Mouse (Mus musculus) A20 (cell line): ENCODE data around the gene Rcan2.

Source experiments
- DNase-seq: peaks from one replicate; pipeline ENCODE4 v3.0.0-alpha.2; 2011; ENCODE audit warnings: low read depth, low spot score

Gene Rcan2

DNA sequence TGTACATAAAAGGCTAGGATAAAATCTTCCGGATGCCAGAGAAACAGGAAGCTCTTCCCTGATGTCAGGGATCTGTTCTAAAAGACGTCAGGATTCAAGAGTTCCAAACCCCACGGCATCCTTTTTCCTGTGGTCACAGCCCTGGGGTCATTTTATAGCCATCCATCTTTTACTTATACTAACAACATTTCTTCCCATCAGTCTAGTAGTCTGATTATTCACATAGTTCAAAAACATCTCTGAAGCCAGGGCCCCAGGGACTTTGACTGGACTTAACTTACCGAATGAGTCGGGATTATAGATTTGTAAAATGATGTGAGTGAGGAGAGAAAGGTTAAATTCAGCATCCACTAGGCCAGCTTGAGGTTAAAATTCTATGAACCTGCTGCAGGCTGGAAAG lies 215.2 kb downstream of the Rcan2 start:
- no peak for DNase-seq

DNA sequence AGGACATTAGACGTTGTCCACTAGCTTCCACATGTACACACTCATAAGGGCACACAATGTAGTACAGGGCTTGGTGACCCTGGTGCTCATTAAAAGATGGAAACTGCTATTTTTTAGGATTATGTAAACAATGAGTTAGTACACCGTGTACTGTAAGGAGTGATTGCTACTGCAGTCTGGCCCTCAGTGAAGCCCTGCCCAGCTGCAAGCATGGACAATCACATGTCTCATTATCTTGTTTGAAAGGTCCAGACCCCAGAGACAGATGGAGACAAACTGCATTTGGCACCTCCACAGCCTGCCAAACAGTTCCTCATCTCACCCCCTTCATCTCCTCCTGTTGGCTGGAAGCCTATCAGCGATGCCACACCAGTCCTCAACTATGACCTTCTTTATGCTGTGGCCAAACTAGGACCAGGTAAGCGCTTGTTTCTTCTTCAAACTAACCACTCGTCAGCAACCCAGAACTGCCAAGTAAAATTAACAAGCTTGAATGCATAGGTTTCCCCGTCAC lies 219.6 kb downstream of the Rcan2 start:
- DNase-seq = no peak

DNA sequence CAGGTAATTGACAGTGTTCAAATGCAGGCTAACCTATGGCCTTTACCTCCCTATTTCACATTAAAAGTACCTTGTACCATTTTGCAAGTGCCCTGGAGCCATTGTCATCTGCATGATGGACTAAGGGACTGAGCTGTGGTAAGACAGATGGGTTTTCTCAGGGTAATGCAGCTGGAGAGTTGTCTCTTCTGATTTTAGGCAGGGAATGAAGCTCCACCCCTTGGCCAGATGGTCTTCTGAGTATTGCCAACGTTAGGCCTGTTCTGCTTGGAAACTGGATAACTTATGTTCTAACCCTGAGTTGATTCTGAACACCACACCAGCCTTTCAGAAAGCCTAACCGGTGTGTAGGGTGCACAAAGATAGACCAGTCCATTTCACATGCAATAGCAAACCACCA lies 222.7 kb downstream of the Rcan2 start:
- no peak for DNase-seq

GRCm38 (mm10) chr17:44025011-44025410 lies 223.9 kb downstream of the Rcan2 start:
- no peak for DNase-seq

GRCm38 (mm10) chr17:44025935-44026334 lies 224.8 kb downstream of the Rcan2 start:
- DNase-seq = no peak

- no peak for DNase-seq
Measured at GRCm38 (mm10) chr17:44026378-44026777, 225.2 kb downstream of the Rcan2 start.

DNA sequence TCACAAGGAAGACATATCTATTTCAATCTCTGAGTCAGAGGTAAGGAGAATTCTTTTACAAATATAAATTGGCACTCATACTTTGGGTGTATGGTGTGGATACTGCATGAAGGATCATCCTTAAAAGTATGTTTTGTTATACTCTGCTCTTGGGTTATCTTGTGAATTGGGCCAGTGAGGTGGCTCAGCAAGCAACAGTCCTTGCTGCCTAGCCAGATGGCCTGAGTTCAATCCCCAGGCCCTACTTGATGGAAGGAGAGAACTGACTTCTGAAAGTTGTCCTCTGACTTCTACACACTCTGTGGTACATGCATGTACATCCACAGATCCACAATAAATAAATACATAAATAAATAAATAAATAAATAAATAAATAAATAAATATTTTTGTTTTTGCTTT lies 225.6 kb downstream of the Rcan2 start:
- DNase-seq = no peak

- DNase-seq = peak; percentile 68
Measured at GRCm38 (mm10) chr17:44027311-44027710, 226.2 kb downstream of the Rcan2 start.

DNA sequence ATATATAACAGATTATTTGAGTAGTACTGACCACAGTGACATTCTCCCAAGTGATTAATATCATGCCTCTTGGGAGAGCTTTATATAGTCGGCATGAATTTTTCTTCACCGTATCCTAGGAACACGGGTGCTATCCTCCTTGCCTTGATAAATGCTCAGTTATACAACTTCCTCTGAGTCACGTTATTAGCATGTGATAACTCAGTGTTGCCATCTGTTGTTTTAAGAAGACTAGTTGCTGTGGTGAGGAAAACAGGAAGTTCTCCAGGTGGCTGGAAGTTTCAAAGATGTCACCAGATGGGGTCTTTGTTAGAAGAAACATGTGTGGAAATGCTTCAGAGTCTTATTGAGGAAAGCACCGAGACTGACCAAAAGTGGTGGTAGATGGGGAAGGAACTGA lies 228.5 kb downstream of the Rcan2 start:
- peak; percentile 80 for DNase-seq

DNA sequence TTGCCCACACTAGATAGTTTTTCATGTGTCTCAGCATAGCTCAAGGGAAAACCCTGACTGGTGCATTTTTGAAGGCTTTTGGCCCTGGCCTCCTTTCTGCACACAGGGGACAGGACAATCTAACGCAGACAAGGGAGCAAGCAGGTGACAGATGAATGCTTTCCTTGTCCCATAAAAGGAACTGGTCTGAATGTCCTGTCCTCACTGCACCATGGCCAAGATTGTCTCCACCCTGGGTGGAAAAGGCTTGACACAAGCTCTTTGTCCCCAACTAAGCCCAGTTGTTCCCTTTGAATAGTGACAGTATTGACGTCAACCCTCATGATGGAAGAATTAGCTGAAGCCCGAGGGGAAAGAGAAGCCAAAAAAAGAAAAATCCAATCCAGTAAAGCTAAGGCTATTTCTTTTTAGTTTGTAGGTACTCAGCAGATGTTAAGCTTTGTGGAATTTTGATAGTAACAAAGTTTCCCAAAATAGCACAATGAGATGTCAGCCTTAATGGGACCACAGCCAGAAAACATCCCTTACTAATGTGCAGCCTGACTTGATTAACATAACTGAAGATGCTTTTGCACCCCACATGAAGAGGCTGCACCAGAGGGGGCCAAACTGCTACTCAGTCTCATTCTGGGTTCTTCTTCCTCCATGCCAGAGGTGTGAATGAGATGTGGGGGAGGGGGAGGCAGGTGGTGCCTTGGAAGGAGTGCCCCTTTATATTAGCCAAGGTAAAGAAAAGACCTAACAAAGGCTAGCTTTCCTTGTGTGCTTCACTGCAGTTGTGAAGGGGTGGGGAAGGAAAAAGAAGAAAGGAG lies 229.8 kb downstream of the Rcan2 start:
- no peak for DNase-seq

- no peak for DNase-seq
Measured at GRCm38 (mm10) chr17:44035005-44035404, 233.9 kb downstream of the Rcan2 start.

DNA sequence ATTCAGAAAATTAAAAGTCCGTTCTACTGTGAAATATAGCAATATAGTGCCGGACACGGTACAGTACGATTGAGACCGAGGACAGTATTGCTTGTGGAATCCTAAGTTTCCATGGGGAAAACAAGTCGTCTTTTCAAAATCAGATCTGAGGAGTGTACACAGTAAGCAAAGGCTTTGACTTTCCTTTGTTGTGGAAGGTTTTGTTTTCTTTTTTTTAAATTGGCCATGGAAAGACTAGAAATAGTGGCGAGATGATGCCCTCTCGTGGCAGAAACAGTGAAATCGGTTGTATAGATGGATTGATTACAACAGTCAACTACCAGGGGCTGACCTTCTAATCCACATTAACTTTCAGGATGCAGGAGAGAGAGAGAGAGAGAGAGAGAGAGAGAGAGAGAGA lies 237.5 kb downstream of the Rcan2 start:
- DNase-seq = peak; percentile 38

DNA sequence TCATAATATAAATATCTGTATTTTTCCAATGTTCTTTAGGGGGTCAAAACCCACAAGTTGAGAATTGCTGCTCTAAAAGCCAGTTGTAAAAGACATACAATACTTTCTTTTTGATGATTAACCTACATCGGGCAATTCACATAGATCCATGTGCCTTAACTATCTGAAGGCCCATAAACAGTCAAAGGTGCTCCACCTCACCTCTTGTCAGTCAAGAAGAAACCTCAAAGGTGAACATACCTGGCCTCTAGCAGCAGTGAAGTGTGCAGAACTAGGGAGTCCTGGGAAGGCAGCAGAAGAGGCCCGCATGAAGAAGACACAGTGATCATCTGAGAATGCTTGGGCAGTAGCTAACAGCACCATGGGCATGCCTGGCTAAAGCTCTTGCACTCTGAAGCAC lies 239.3 kb downstream of the Rcan2 start:
- no peak for DNase-seq

DNA sequence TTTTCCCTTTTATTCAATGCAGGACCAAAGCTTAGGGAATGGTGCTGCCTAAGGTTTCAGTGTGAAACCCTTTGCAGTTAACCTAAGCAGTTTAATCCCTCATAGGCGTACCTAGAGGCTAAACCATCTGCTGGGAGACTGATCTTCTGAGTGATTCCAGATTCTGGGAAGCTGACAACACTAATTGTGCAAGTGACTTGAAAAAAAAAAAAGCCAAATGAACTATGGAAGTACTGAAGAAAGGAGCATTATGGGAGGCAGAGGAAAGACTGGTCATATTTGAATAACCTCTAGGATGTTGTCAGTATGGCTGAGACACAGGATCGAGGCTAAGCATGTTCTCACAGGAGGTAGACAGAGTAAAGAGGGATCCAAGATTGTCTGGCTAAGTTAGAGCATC lies 241.2 kb downstream of the Rcan2 start:
- no peak for DNase-seq

- no peak for DNase-seq
Measured at GRCm38 (mm10) chr17:44042861-44043260, 241.7 kb downstream of the Rcan2 start.

- DNase-seq = peak; percentile 78
Measured at GRCm38 (mm10) chr17:44053427-44053826, 252.3 kb downstream of the Rcan2 start.

DNA sequence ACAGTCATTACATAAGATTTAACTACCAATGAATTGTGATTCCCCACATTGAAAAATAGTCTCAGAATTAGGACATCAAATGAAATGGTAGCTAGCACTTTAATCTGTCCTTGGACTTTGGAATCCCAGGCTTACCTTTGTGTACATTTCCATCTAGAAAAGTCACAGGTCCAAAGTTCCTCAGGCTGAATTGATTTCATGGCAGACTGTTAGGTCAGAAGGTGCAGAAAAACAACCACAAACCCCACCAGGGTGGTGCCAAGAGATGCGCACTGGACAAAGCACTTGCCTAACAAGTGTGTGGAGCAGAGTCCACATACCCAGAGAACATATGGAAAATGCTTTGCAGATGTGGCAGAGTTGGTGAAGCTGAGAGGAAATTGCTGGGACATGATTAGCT lies 256.0 kb downstream of the Rcan2 start:
- DNase-seq = no peak

GRCm38 (mm10) chr17:44058145-44058544 lies 257.0 kb downstream of the Rcan2 start:
- no peak for DNase-seq

- no peak for DNase-seq
Measured at GRCm38 (mm10) chr17:44060781-44061180, 259.6 kb downstream of the Rcan2 start.

- no peak for DNase-seq
Measured at GRCm38 (mm10) chr17:44061289-44061890, 260.2 kb downstream of the Rcan2 start.

DNA sequence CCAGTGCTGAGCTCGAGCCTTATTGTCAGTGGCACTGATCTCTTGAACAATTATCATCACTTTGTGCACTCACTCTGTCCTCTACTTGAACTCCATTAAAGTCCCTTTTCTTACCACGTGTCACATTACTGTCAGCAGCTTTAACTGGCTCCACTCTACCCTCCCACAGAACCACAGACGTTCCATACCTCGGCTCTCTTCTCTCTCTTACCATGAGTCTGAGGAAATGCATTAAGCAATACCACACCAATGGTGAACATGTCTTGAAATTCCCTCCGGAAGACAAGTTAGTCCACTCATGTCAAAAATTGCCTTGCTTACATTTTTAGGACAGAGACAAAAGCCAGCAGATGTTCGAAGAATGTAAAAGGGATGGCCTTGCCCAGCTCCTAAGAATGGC lies 267.7 kb downstream of the Rcan2 start:
- DNase-seq = no peak

DNA sequence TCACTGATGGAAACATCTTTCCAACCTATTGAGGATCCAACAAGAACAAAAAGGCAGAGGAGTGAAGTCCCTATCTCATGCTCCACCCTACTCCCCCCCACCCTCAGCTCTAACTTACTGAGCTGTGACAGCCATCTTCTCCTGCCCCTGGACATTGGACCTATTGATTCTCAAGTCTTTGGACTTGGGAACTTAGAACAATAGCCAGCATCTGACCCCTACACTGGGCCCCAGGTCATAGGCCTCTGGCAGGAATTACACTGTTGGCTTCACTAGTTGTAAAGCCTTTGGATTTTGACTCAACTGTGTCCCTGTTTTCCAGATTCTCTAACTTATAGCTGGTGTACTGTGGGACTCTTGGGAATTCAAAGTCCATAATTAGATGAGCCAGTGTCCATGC lies 270.5 kb downstream of the Rcan2 start:
- DNase-seq = no peak

DNA sequence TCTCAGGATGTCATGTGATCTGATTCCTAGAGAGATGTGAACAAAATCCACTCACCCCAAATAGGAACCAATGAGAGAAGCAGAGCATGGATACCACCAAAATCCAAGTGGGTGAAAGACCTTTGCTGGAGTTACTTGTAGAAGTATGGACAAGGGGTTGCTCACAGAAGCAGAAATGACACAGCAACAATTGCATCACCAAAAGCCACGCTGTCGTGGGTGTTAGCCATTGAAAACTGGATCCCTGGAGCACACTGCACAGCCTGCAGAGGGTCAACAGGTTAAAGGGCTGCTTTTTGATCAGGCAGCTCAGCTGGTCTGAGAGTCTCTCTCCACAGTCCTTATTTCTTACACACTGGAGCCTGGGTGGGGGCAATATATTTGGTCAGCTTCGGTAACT lies 274.4 kb downstream of the Rcan2 start:
- DNase-seq = no peak
